Mouse (Mus musculus): ENCODE measurements at regions not wholly inside any gene's neighbourhood (a gene's known extent, or its start where the extent isn't known, plus 50 kb on each side); places are given as distances from the start of the nearest gene placed in this dataset.

- DNase-seq = no peak
Observed at GRCm38 (mm10) chr14:99743625-99744297, 445.3 kb downstream of the Klf5 start.

- no peak for DNase-seq
Observed at GRCm38 (mm10) chr14:99745209-99745608, 446.7 kb downstream of the Klf5 start.

- DNase-seq = peak in 1 of 2 experiments; percentile 5
Observed at GRCm38 (mm10) chr14:99748166-99748565, 449.7 kb downstream of the Klf5 start.

- DNase-seq = no peak
Observed at GRCm38 (mm10) chr14:99749308-99750305, 451.1 kb downstream of the Klf5 start.

- DNase-seq = peak; percentile 16 to 24
Observed at GRCm38 (mm10) chr14:99758045-99758444, 459.6 kb downstream of the Klf5 start.

GRCm38 (mm10) chr14:99763336-99763735 lies 464.8 kb downstream of the Klf5 start:
- DNase-seq = no peak

- DNase-seq = no peak
Observed at GRCm38 (mm10) chr14:99771009-99771408, 472.5 kb downstream of the Klf5 start.

- DNase-seq = peak; percentile 25 to 45
Observed at GRCm38 (mm10) chr14:99772774-99773423, 474.4 kb downstream of the Klf5 start.

- DNase-seq = peak in 1 of 2 experiments; percentile 21
Observed at GRCm38 (mm10) chr14:99778477-99778876, 480.0 kb downstream of the Klf5 start.

- DNase-seq = no peak
Observed at GRCm38 (mm10) chr14:99778957-99779356, 480.5 kb downstream of the Klf5 start.

- no peak for DNase-seq
Observed at GRCm38 (mm10) chr14:99783646-99784045, 485.2 kb downstream of the Klf5 start.

GRCm38 (mm10) chr14:99785106-99785505 lies 486.6 kb downstream of the Klf5 start:
- no peak for DNase-seq

GRCm38 (mm10) chr14:99786367-99786766 lies 487.9 kb downstream of the Klf5 start:
- DNase-seq = no peak

- no peak for DNase-seq
Observed at GRCm38 (mm10) chr14:99788185-99788584, 489.7 kb downstream of the Klf5 start.

GRCm38 (mm10) chr14:99796293-99796692 lies 488.2 kb downstream of the Klf12 start:
- DNase-seq = no peak

GRCm38 (mm10) chr14:99806052-99806451 lies 478.4 kb downstream of the Klf12 start:
- DNase-seq = no peak

GRCm38 (mm10) chr14:99806599-99806998 lies 477.9 kb downstream of the Klf12 start:
- no peak for DNase-seq

- no peak for DNase-seq
Observed at GRCm38 (mm10) chr14:99812741-99813485, 471.6 kb downstream of the Klf12 start.

Measured in kidney, postnatal 4 days (tissue).